ENCODE assay signal across 28 mouse cellular contexts in the genomic region with DNA sequence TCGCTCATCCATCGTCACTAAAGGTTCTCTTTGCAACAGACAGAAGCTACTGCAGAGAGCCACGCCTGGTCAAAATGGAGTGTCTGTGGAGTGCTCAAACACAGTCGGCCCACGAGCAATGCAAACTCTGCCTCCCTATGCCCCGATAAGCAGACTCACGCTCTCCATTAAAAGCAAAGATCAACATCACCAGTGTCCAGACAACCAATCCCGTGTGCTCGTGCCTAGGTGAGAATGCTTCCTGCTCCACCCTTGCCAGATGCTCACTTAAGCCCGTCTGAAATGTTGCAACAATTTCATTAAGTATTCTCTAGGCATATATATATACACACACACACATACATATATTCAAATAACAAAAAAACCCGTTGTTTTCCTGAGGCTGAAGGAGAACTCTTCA. TPM values are rescaled to one million over a fixed set of nuclear protein-coding genes. Genes with fewer than 3 reads are reported as not detected.
A peak's percentile ranks its signal among the peaks of the same experiment; 100 is the strongest.
DNase-seq lines count a peak whose midpoint lies in the region; ATAC-seq and TF ChIP-seq lines count a peak whose summit lies in the region.
"Had no signal": no experiment of that assay in that cellular context is flagged by ENCODE, and none has a peak within 500 bp of the region (broad histone marks: within the 10 kb centered on the region; RNA-seq: fewer than 3 reads in every experiment).

No protein-coding gene starts in this region.

- TF ChIP-seq POLR2A in myocyte (IDR thresholded peaks at IDR 0.05; ENCODE audit: insufficient read length, low read depth) = no peak

- no peak overlapping the region for H3K9ac ChIP-seq in heart, embryonic 15.5 days
- no peak overlapping the region for H3K9ac ChIP-seq in lung, embryonic 14.5 days
- H3K9ac ChIP-seq in forebrain, embryonic 12.5 days = no peak overlapping the region
- H3K9ac ChIP-seq: embryonic facial prominence, embryonic 15.5 days; forebrain, embryonic 15.5 days; hindbrain, embryonic 13.5 days; neural tube, embryonic 12.5 days had no signal

- no peaks in the 10 kb centered on the region for H3K9me3 ChIP-seq in heart, embryonic 10.5 days
- no peaks in the 10 kb centered on the region for H3K9me3 ChIP-seq in heart, embryonic 15.5 days (replicated peaks)
- no peaks in the 10 kb centered on the region for H3K9me3 ChIP-seq in lung, embryonic 14.5 days (ENCODE audit: low read depth, low read length)
- no peaks in the 10 kb centered on the region for H3K9me3 ChIP-seq in forebrain, embryonic 12.5 days
- H3K9me3 ChIP-seq: embryonic facial prominence, embryonic 10.5 days; embryonic facial prominence, embryonic 15.5 days; forebrain, embryonic 15.5 days; hindbrain, embryonic 13.5 days; neural tube, embryonic 12.5 days had no signal

- peaks cover 94% of the 10 kb centered on the region for H3K4me1 ChIP-seq in heart, embryonic 10.5 days
- peaks cover 84% of the 10 kb centered on the region for H3K4me1 ChIP-seq in heart, embryonic 15.5 days (replicated peaks)
- H3K4me1 ChIP-seq in lung, embryonic 14.5 days (ENCODE audit: insufficient read depth) = peaks cover 22% of the 10 kb centered on the region
- H3K4me1 ChIP-seq in forebrain, embryonic 12.5 days = peaks cover 23% of the 10 kb centered on the region

- no peak for ATAC-seq in heart, embryonic 15.5 days (replicated peaks; ENCODE audit: insufficient number of reproducible peaks, insufficient read depth, low FRiP score, low read depth)
- no peak for ATAC-seq in lung, embryonic 14.5 days (ENCODE audit: insufficient read depth)
- ATAC-seq in forebrain, embryonic 12.5 days (ENCODE audit: low FRiP score) = no peak
- ATAC-seq: forebrain, embryonic 15.5 days; midbrain, embryonic 16.5 days; Patski had no signal

- WGBS in heart, embryonic 10.5 days = 82% methylated on average over 11 of the region's 11 CpGs
- WGBS in heart, embryonic 15.5 days = 72% methylated on average over 11 of the region's 11 CpGs
- WGBS in lung, embryonic 14.5 days = 56% methylated on average over 11 of the region's 11 CpGs
- 89% methylated on average over 11 of the region's 11 CpGs for WGBS in forebrain, embryonic 12.5 days

- H3K27ac ChIP-seq in heart, embryonic 10.5 days = 0 out of 2 replicates have a peak overlapping the region, but pooled peaks have one; percentile 74
- peak overlapping the region; percentile 79 for H3K27ac ChIP-seq in heart, embryonic 15.5 days
- peak overlapping the region; percentile 59; the same call in 1 of the 2 replicates for H3K27ac ChIP-seq in lung, embryonic 14.5 days (ENCODE audit: low read depth)
- H3K27ac ChIP-seq in forebrain, embryonic 12.5 days = no peak overlapping the region
- H3K27ac ChIP-seq: embryonic facial prominence, embryonic 10.5 days; embryonic facial prominence, embryonic 15.5 days; forebrain, embryonic 15.5 days; hindbrain, embryonic 13.5 days; neural tube, embryonic 12.5 days had no signal

- H3K4me3 ChIP-seq in heart, embryonic 10.5 days = no peak overlapping the region
- H3K4me3 ChIP-seq in heart, embryonic 15.5 days = no peak overlapping the region
- no peak overlapping the region for H3K4me3 ChIP-seq in lung, embryonic 14.5 days (ENCODE audit: low read depth, low read length)
- no peak overlapping the region for H3K4me3 ChIP-seq in myocyte
- H3K4me3 ChIP-seq in forebrain, embryonic 12.5 days (replicated peaks) = no peak overlapping the region
- H3K4me3 ChIP-seq: embryonic facial prominence, embryonic 10.5 days; embryonic facial prominence, embryonic 15.5 days; forebrain, embryonic 15.5 days; hindbrain, embryonic 13.5 days; neural tube, embryonic 12.5 days had no signal

- no peaks in the 10 kb centered on the region for H3K36me3 ChIP-seq in heart, embryonic 10.5 days
- H3K36me3 ChIP-seq in heart, embryonic 15.5 days = no peaks in the 10 kb centered on the region
- H3K36me3 ChIP-seq in lung, embryonic 14.5 days (ENCODE audit: insufficient read depth) = no peaks in the 10 kb centered on the region
- H3K36me3 ChIP-seq in myocyte (ENCODE audit: control insufficient read depth, insufficient read depth) = no peaks in the 10 kb centered on the region
- no peaks in the 10 kb centered on the region for H3K36me3 ChIP-seq in forebrain, embryonic 12.5 days (replicated peaks)
- H3K36me3 ChIP-seq: embryonic facial prominence, embryonic 10.5 days; embryonic facial prominence, embryonic 15.5 days; forebrain, embryonic 15.5 days; hindbrain, embryonic 13.5 days; neural tube, embryonic 12.5 days had no signal

- H3K79me2 ChIP-seq in myocyte (ENCODE audit: control insufficient read depth, insufficient read depth) = peaks cover 93% of the 10 kb centered on the region

- TF ChIP-seq CTCF in lung, embryonic 14.5 days (IDR thresholded peaks at IDR 0.05; ENCODE audit: low read depth) = no peak

- DNase-seq in heart, embryonic 10.5 days (ENCODE audit: low spot score) = no peak
- no peak for DNase-seq in heart, postnatal 36 days
- DNase-seq in heart, postnatal 25 days (ENCODE audit: low spot score) = no peak
- DNase-seq in lung, embryonic 14.5 days = no peak
- no peak for DNase-seq in lung, postnatal 14 days
- DNase-seq: cerebellum, adult 8-10 months; cerebellum, postnatal 25 days; gastrocnemius, postnatal 10 days; kidney, adult 11 months; kidney, postnatal 14 days; layer of hippocampus, adult 9-11 months; right cerebral cortex, adult 18-20 months; spleen, adult 18-20 months; thymus, adult 18-20 months; thymus, postnatal 25 days had no signal

- H3ac ChIP-seq in myocyte (ENCODE audit: control insufficient read depth, insufficient read length) = no peak overlapping the region

- no peak overlapping the region for H3K4me2 ChIP-seq in heart, embryonic 15.5 days
- H3K4me2 ChIP-seq in lung, embryonic 14.5 days = no peak overlapping the region
- H3K4me2 ChIP-seq in myocyte (ENCODE audit: low read depth) = peak overlapping the region; percentile 8
- H3K4me2 ChIP-seq in forebrain, embryonic 12.5 days = no peak overlapping the region
- H3K4me2 ChIP-seq: embryonic facial prominence, embryonic 15.5 days; forebrain, embryonic 15.5 days; hindbrain, embryonic 13.5 days; liver, embryonic 11.5 days; midbrain, embryonic 11.5 days; neural tube, embryonic 12.5 days had no signal

- intact Hi-C loops in heart, postnatal 36 days (cut with DNase I) = loop anchor here (5.0 kb wide), 1 partner anchor 52 kb away; no protein-coding TSS in a partner anchor
- intact Hi-C loops in heart, postnatal 25 days (cut with DNase I) = loop anchor here (5.0 kb wide), 2 partner anchors 38 to 52 kb away; no protein-coding TSS in a partner anchor

- no peaks in the 10 kb centered on the region for H3K27me3 ChIP-seq in heart, embryonic 10.5 days (ENCODE audit: insufficient read depth, poor library complexity, severe bottlenecking)
- H3K27me3 ChIP-seq in heart, embryonic 15.5 days = no peaks in the 10 kb centered on the region
- no peaks in the 10 kb centered on the region for H3K27me3 ChIP-seq in lung, embryonic 14.5 days (ENCODE audit: insufficient read depth, low read length)
- H3K27me3 ChIP-seq in myocyte (ENCODE audit: control insufficient read depth, insufficient read depth, insufficient read length) = no peaks in the 10 kb centered on the region
- no peaks in the 10 kb centered on the region for H3K27me3 ChIP-seq in forebrain, embryonic 12.5 days
- H3K27me3 ChIP-seq: embryonic facial prominence, embryonic 15.5 days; forebrain, embryonic 15.5 days; hindbrain, embryonic 13.5 days; neural tube, embryonic 12.5 days; Patski had no signal

TF ChIP-seq in myocyte, 11 proteins besides CTCF, POLR2A, EP300 and RAD21:
- TF ChIP-seq TCF12 (IDR thresholded peaks at IDR 0.05; ENCODE audit: insufficient read depth, poor library complexity, severe bottlenecking) (no peak), MYOG (IDR thresholded peaks at IDR 0.05; ENCODE audit: control insufficient read depth in 1 of 3, insufficient read depth in 1 of 3, insufficient read length in 2 of 3, low read depth in 2 of 3) (no peak), MAX (IDR thresholded peaks at IDR 0.05; ENCODE audit: low read depth) (no peak), REST (IDR thresholded peaks at IDR 0.05; ENCODE audit: insufficient read depth, insufficient read length) (no peak), MYOD1 (IDR thresholded peaks at IDR 0.05; ENCODE audit: control insufficient read depth in 1 of 3, insufficient read length in 2 of 3, low read depth in 2 of 3) (no peak), USF1 (IDR thresholded peaks at IDR 0.05; ENCODE audit: low read depth) (no peak), POLR2AphosphoS2 (IDR thresholded peaks at IDR 0.05; ENCODE audit: insufficient read length, low read depth) (no peak), CEBPB (IDR thresholded peaks at IDR 0.05; ENCODE audit: insufficient read depth, poor library complexity, severe bottlenecking) (no peak), SRF (IDR thresholded peaks at IDR 0.05; ENCODE audit: control insufficient read depth, insufficient read length, low read depth) (no peak)

RNA-seq across cellular contexts. Expression of a gene that starts 56.1 kb away (rescaled TPM):
- 21.9 and 26.0 TPM in 2 replicates for polyA plus RNA-seq in heart, embryonic 10.5 days (2016; fragmentation: Nextera tagmentation; extraction: Ambion mirVana)
- 10 to 100 TPM; 58.3 to 58.7 TPM for total RNA-seq in heart, postnatal 36 days (2021)
- polyA plus RNA-seq in heart, embryonic 15.5 days (2015; fragmentation: Nextera tagmentation; extraction: Ambion mirVana) = 24.0 and 27.8 TPM in 2 replicates
- total RNA-seq in heart, postnatal 25 days (2021) = 10 to 100 TPM; 58.5 to 69.4 TPM
- 35.7 and 37.1 TPM in 2 replicates for polyA plus RNA-seq in lung, embryonic 14.5 days (2014; fragmentation: Nextera tagmentation; extraction: Ambion mirVana)
- 25.8 TPM for polyA plus RNA-seq in myocyte (2012; fragmentation: generic; extraction: Trizol)
- 10.6 and 13.2 TPM in 2 replicates for polyA plus RNA-seq in forebrain, embryonic 12.5 days (2016; fragmentation: Nextera tagmentation; extraction: Ambion mirVana)
- total RNA-seq: MEL had no signal
